Mouse (Mus musculus) liver, embryonic 14.5 days (tissue): Measurements from ENCODE around the gene Fbln1. TPM values are rescaled to one million over a fixed set of nuclear protein-coding genes. Genes with fewer than 3 reads are reported as not detected.

Experiments
- ATAC-seq: fragments of 200-750 bp; cut with Nextera tagmentation; 2 replicates; pipeline ENCODE4 v1.8.0; 2017; ENCODE audit warnings: moderate number of reproducible peaks, mild to moderate bottlenecking, moderate library complexity; ENCODE audit not compliant: insufficient read depth
- DNase-seq, 3 experiments: peaks; one replicate each; pipeline ENCODE4 v3.0.0-alpha.2; 2012 to 2013; ENCODE audit warnings: low read depth in 3 of 3, low spot score in 3 of 3
- H3K27ac ChIP-seq: fragments of 300-500 bp; sonication (generic); 2 replicates; pipeline ENCODE4 v1.5.1; 2014; ENCODE audit warnings: moderate library complexity, mild to moderate bottlenecking, control low read depth, inconsistent platforms
- H3K27me3 ChIP-seq: fragments of 300-500 bp; sonication (generic); 2 replicates; pipeline ENCODE4 v1.6.1; 2014; ENCODE audit warnings: mild to moderate bottlenecking, low read length, moderate library complexity; ENCODE audit not compliant: control insufficient read depth, insufficient read depth
- H3K36me3 ChIP-seq: fragments of 300-500 bp; sonication (generic); replicated peaks from 2 replicates; pipeline ENCODE4 v1.6.1; 2014; ENCODE audit warnings: low read depth; ENCODE audit not compliant: control insufficient read depth, insufficient read depth
- H3K4me1 ChIP-seq, 2 experiments: fragments of 200-500 bp in 1 of 2; fragments of 300-500 bp in 1 of 2; sonication (generic) in 1 of 2; replicated peaks; 2 replicates each; pipeline ENCODE4 v1.6.1; 2012 to 2014; ENCODE audit warnings: antibody characterized with exemption in 1 of 2, inconsistent platforms in 1 of 2, low read length in 1 of 2; ENCODE audit not compliant: control insufficient read depth in 2 of 2, insufficient read depth in 2 of 2
- H3K4me2 ChIP-seq: fragments of 300-500 bp; sonication (generic); 2 replicates; pipeline ENCODE4 v1.6.1; 2014; ENCODE audit warnings: low read depth, mild to moderate bottlenecking, control low read depth, moderate library complexity
- H3K4me3 ChIP-seq, 2 experiments: fragments of 200-500 bp in 1 of 2; fragments of 300-500 bp in 1 of 2; sonication (generic) in 1 of 2; 2 replicates each; pipeline ENCODE4 v1.5.1; 2012 to 2014; ENCODE audit warnings: low read depth in 2 of 2, low read length in 2 of 2, mild to moderate bottlenecking in 2 of 2, control low read depth in 1 of 2, inconsistent platforms in 1 of 2, moderate library complexity in 1 of 2; ENCODE audit not compliant: insufficient read depth in 1 of 2
- H3K9ac ChIP-seq: fragments of 300-500 bp; sonication (generic); replicated peaks from 2 replicates; pipeline ENCODE4 v1.6.1; 2014; ENCODE audit warnings: mild to moderate bottlenecking, control low read depth, moderate library complexity
- H3K9me3 ChIP-seq: fragments of 300-500 bp; sonication (generic); 2 replicates; pipeline ENCODE4 v1.6.1; 2016; ENCODE audit warnings: low read length, mixed read lengths; ENCODE audit not compliant: control insufficient read depth
- CTCF ChIP-seq: IDR thresholded peaks from 2 replicates; pipeline ENCODE4 v1.5.1; 2016; ENCODE audit warnings: antibody characterized with exemption, low read depth, control low read depth
- EP300 ChIP-seq: IDR thresholded peaks from 2 replicates; pipeline ENCODE4 v1.6.1; 2016; ENCODE audit warnings: antibody characterized with exemption, low read depth
- WGBS: fragments of 180-500 bp; shearing (Covaris S2); extraction: QIAGEN DNeasy Blood & Tissue Kit; methylation state at CpG from one replicate; pipeline ENCODE4 v1.1.7; 2014; ENCODE audit not compliant: insufficient replicate concordance; 5-methylcytosine and 5-hydroxymethylcytosine counted together
- polyA plus RNA-seq, 2 experiments: library from polyadenylated mRNA; depleted of rRNA in 1 of 2; stranded (reverse) in 1 of 2; unstranded in 1 of 2; fragments of >200 nt; fragmentation: Nextera tagmentation in 1 of 2; extraction: Ambion mirVana in 1 of 2; gene quantifications; 2 replicates each; pipeline versions ENCODE4 v1.2.1 to v1.2.3; 2012 to 2014

Fbln1 gene
- polyA plus RNA-seq, 2 experiments = 4.9 to 5.4 TPM

- Histone ChIP-seq H3K4me2 (no peak overlapping the region), H3K9ac (no peak overlapping the region), H3K4me3 (no peak overlapping the region), H3K27ac (no peak overlapping the region), H3K9me3 (no peaks in the 10 kb centered on the region), H3K36me3 (no peaks in the 10 kb centered on the region), H3K4me1 (peaks cover 0 to 8% of the 10 kb centered on the region in 2 experiments; a peak in 1 of 4 replicates), H3K27me3 (no peaks in the 10 kb centered on the region)
- ATAC-seq (no peak), DNase-seq (no peak)
- TF ChIP-seq CTCF = no peak
- TF ChIP-seq EP300 = no peak
- 22% methylated on average over 4 of the region's 4 CpGs for WGBS
These were observed 27.5 kb downstream of the Fbln1 start for GRCm38 (mm10) chr15:85233251-85233611.

- ATAC-seq (no peak), DNase-seq (no peak)
- no peak overlapping the region for H3K9ac ChIP-seq
- H3K4me1 ChIP-seq = peaks cover 0 to 8% of the 10 kb centered on the region in 2 experiments; a peak in 1 of 4 replicates
- H3K27me3 ChIP-seq = no peaks in the 10 kb centered on the region
- H3K4me2 ChIP-seq = no peak overlapping the region
- H3K4me3 ChIP-seq = no peak overlapping the region
- TF ChIP-seq CTCF = no peak
- no peak for TF ChIP-seq EP300
- WGBS = 48% methylated on average over 4 of the region's 4 CpGs
- H3K27ac ChIP-seq = no peak overlapping the region
- no peaks in the 10 kb centered on the region for H3K9me3 ChIP-seq
- no peaks in the 10 kb centered on the region for H3K36me3 ChIP-seq
These were observed 27.9 kb downstream of the Fbln1 start for GRCm38 (mm10) chr15:85233690-85234089.

- no peak overlapping the region for H3K4me3 ChIP-seq
- no peak overlapping the region for H3K9ac ChIP-seq
- ATAC-seq (no peak), DNase-seq (no peak)
- no peaks in the 10 kb centered on the region for H3K36me3 ChIP-seq
- H3K27me3 ChIP-seq = no peaks in the 10 kb centered on the region
- WGBS = 69% methylated on average over 22 of the region's 22 CpGs
- H3K4me2 ChIP-seq = no peak overlapping the region
- no peaks in the 10 kb centered on the region for H3K4me1 ChIP-seq
- H3K9me3 ChIP-seq = no peaks in the 10 kb centered on the region
- no peak overlapping the region for H3K27ac ChIP-seq
- TF ChIP-seq EP300 (no peak), CTCF (no peak)
These were observed 33.3 kb downstream of the Fbln1 start for GRCm38 (mm10) chr15:85238821-85239745.

- Histone ChIP-seq H3K27me3 (no peaks in the 10 kb centered on the region), H3K4me1 (no peaks in the 10 kb centered on the region), H3K4me3 (no peak overlapping the region), H3K36me3 (no peaks in the 10 kb centered on the region), H3K4me2 (no peak overlapping the region), H3K9ac (no peak overlapping the region), H3K27ac (no peak overlapping the region), H3K9me3 (no peaks in the 10 kb centered on the region)
- no peak for TF ChIP-seq CTCF
- TF ChIP-seq EP300 = no peak
- ATAC-seq (no peak), DNase-seq (no peak)
- 75% methylated on average over 4 of the region's 4 CpGs for WGBS
These were observed 34.3 kb downstream of the Fbln1 start for GRCm38 (mm10) chr15:85240086-85240485.

- H3K4me1 ChIP-seq = no peaks in the 10 kb centered on the region
- 69% methylated on average over 7 of the region's 7 CpGs for WGBS
- H3K27me3 ChIP-seq = no peaks in the 10 kb centered on the region
- no peak overlapping the region for H3K27ac ChIP-seq
- ATAC-seq (no peak), DNase-seq (no peak)
- no peak overlapping the region for H3K4me3 ChIP-seq
- no peaks in the 10 kb centered on the region for H3K9me3 ChIP-seq
- no peaks in the 10 kb centered on the region for H3K36me3 ChIP-seq
- no peak overlapping the region for H3K9ac ChIP-seq
- TF ChIP-seq CTCF (no peak), EP300 (no peak)
- no peak overlapping the region for H3K4me2 ChIP-seq
These were observed 36.1 kb downstream of the Fbln1 start for GRCm38 (mm10) chr15:85241856-85242255.
